Mouse (Mus musculus) kidney, postnatal 0 days (tissue): ENCODE measurements at regions not wholly inside any gene's neighbourhood (a gene's known extent, or its start where the extent isn't known, plus 50 kb on each side); places are given as distances from the start of the nearest gene placed in this dataset.

Experiments
- ATAC-seq: fragments of 200-750 bp; cut with Nextera tagmentation; replicated peaks from 2 replicates; pipeline ENCODE4 v1.8.0; 2017; ENCODE audit warnings: low read depth, moderate number of reproducible peaks, moderate TSS enrichment, moderate library complexity; ENCODE audit not compliant: low FRiP score
- DNase-seq: peaks from one replicate; pipeline ENCODE4 v3.0.0-alpha.2; 2016; ENCODE audit warnings: low spot score
- H3K27ac ChIP-seq: fragments of 300-500 bp; sonication (generic); 2 replicates; pipeline ENCODE4 v1.5.1; 2014; ENCODE audit warnings: mild to moderate bottlenecking
- H3K27me3 ChIP-seq: fragments of 300-500 bp; sonication (generic); 2 replicates; pipeline ENCODE4 v1.6.1; 2014; ENCODE audit warnings: low read length, mixed read lengths; ENCODE audit not compliant: insufficient read depth
- H3K36me3 ChIP-seq: fragments of 300-500 bp; sonication (generic); 2 replicates; pipeline ENCODE4 v1.6.1; 2014; ENCODE audit warnings: low read length, mixed read lengths; ENCODE audit not compliant: insufficient read depth
- H3K4me1 ChIP-seq: fragments of 300-500 bp; sonication (generic); replicated peaks from 2 replicates; pipeline ENCODE4 v1.6.1; 2014; ENCODE audit warnings: antibody characterized with exemption, low read length, mixed read lengths; ENCODE audit not compliant: insufficient read depth
- H3K4me2 ChIP-seq: fragments of 300-500 bp; sonication (generic); 2 replicates; pipeline ENCODE4 v1.6.1; 2014; ENCODE audit warnings: mild to moderate bottlenecking, low read length, moderate library complexity, mixed read lengths
- H3K4me3 ChIP-seq: fragments of 300-500 bp; sonication (generic); replicated peaks from 2 replicates; pipeline ENCODE4 v1.5.1; 2014; ENCODE audit warnings: low read depth, low read length
- H3K9ac ChIP-seq: fragments of 300-500 bp; sonication (generic); 2 replicates; pipeline ENCODE4 v1.6.1; 2014; ENCODE audit warnings: low read depth, low read length
- H3K9me3 ChIP-seq: fragments of 300-500 bp; sonication (generic); replicated peaks from 2 replicates; pipeline ENCODE4 v1.6.1; 2016; ENCODE audit warnings: low read length, inconsistent platforms, mixed read lengths
- CTCF ChIP-seq: IDR thresholded peaks from 2 replicates; pipeline ENCODE4 v1.5.1; 2016; ENCODE audit warnings: antibody characterized with exemption, low read depth, mild to moderate bottlenecking, moderate library complexity
- WGBS: fragments of 180-500 bp; shearing (Covaris S2); extraction: QIAGEN DNeasy Blood & Tissue Kit; methylation state at CpG from one replicate; pipeline ENCODE4 v1.1.7; 2014; 5-methylcytosine and 5-hydroxymethylcytosine counted together

DNA sequence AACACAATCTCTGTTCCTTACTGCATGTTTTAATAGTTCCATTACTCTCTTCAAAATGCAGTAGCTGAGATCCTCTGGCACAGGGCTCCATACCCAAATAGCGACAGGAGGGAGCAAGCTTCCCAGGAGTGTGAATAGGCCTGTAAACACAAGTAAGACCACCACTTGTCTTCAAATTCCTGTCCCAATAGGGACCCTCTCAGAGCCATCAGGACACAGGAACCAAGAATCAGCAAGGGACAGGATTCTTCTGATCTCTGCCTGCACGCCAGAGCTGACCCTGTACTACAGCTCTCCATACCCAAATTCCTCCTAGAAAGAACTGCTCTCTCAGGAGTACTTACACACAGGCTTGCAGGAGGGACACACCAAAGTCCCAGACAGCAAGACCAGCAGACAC, 200.9 kb upstream of the Creb1 start:
- TF ChIP-seq CTCF: no peak
- Histone ChIP-seq H3K27ac (no peak overlapping the region), H3K9me3 (no peaks in the 10 kb centered on the region), H3K4me2 (no peak overlapping the region), H3K27me3 (no peaks in the 10 kb centered on the region), H3K4me3 (no peak overlapping the region), H3K4me1 (no peaks in the 10 kb centered on the region), H3K9ac (no peak overlapping the region), H3K36me3 (no peaks in the 10 kb centered on the region)
- DNase-seq (no peak), ATAC-seq (no peak)
- WGBS: 80% methylated on average over 2 of the region's 2 CpGs

DNA sequence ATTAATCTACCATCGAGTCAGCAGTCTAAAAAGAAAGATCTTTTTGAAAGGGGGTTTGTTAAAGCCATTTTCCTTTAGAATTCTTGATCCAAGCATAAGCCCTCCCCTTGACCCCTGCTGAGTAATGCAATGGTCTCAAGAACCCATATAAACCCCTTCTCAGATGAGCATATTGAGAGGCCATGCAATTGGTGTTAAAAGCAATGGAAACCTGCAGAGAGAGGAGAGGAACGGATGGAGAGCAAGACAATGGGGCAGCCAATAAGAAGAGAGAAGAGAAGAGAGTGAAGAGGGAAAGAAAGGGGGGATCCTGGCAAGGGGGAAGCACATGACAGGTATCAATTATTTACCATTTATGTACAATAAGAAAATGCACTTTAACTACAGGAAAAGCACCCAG, 201.7 kb upstream of the Creb1 start:
- no peaks in the 10 kb centered on the region for H3K27me3 ChIP-seq
- H3K27ac ChIP-seq: no peak overlapping the region
- no peaks in the 10 kb centered on the region for H3K4me1 ChIP-seq
- no peak overlapping the region for H3K4me3 ChIP-seq
- H3K4me2 ChIP-seq: no peak overlapping the region
- DNase-seq (no peak), ATAC-seq (no peak)
- no peak for TF ChIP-seq CTCF
- H3K9me3 ChIP-seq: no peaks in the 10 kb centered on the region
- 65% methylated on average over 2 of the region's 2 CpGs for WGBS
- H3K36me3 ChIP-seq: no peaks in the 10 kb centered on the region
- no peak overlapping the region for H3K9ac ChIP-seq

DNA sequence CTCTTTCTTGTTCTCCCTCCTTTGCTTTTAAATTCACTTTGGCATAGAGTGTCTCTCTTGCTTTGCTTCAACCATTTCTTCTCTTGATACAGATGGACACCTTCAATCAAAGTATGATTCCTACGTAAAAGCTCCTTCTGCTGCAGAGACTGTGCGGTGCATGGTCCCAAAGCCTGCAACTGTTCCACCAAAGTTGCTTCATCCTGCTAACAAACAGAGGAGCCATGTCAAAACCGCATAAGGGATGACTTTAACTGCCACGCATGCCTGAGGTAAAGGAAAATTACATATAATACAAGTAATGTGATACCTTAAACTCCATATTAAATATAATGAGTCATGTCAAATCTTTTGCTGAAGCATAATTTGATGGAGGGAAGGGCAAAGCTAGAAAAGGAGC, 200.1 kb upstream of the Klf7 start:
- TF ChIP-seq CTCF: no peak
- no peak overlapping the region for H3K27ac ChIP-seq
- 93% methylated on average over 4 of the region's 4 CpGs for WGBS
- no peaks in the 10 kb centered on the region for H3K27me3 ChIP-seq
- ATAC-seq (no peak), DNase-seq (no peak)
- no peak overlapping the region for H3K4me2 ChIP-seq
- no peak overlapping the region for H3K4me3 ChIP-seq
- no peak overlapping the region for H3K9ac ChIP-seq
- no peaks in the 10 kb centered on the region for H3K36me3 ChIP-seq
- H3K9me3 ChIP-seq: no peaks in the 10 kb centered on the region
- H3K4me1 ChIP-seq: no peaks in the 10 kb centered on the region

DNA sequence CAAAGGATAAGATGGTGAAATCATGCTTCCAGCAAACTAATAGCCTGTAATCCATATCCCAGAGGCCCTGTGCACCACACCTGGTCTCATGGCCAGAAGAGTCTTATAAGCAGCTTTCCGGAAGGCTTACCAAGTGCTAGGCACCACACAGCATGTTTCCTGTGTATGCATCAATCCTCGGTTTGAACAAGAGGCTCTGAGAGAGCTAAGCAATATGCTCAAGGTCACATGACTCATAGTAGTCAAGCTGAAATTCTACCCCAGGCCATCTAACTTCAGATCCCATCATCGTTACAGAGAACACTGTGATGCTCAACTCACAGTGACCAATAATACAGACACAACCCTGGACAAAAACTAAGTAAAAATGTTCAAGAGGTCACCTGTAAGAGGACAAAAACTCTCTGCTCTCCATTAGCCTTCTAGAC, 197.1 kb upstream of the Klf7 start:
- Histone ChIP-seq H3K4me1 (no peaks in the 10 kb centered on the region), H3K27ac (no peak overlapping the region), H3K4me2 (no peak overlapping the region), H3K27me3 (no peaks in the 10 kb centered on the region), H3K4me3 (no peak overlapping the region), H3K9me3 (no peaks in the 10 kb centered on the region), H3K36me3 (no peaks in the 10 kb centered on the region), H3K9ac (no peak overlapping the region)
- 66% methylated on average over 3 of the region's 3 CpGs for WGBS
- DNase-seq (no peak), ATAC-seq (no peak)
- no peak for TF ChIP-seq CTCF

DNA sequence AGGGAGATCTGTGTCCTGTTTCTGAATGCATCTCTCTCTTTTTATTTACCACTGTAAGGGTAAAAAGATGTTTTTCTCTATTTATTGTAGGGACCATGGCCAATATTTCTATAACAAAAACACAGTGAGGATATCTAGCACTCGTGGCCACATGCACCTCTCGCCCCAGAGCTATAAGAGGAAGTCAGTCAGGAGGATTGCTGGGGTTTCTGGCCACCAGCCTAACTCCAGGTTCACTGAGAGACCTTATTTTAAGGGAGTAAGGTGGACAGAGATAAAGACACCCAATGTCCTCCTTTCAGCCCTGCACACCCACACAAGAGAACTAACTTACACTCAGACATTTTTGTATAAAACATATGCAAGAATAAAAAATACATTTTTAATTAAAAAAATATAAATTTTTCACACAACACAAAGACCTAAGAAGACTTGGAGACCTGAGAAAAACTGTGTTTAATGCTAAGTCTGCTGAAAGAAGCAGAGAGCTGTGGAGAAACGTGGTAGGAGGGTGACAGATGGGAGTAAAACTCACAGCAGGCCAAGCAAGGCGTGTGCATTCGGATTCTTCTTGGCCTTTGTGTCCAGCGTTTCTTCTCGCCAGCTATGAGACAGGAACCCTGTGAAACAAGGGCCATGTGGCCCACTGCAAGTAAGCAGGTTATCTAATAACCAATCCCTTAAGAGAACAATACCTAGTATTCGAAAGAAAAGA, 196.5 kb upstream of the Klf7 start:
- no peaks in the 10 kb centered on the region for H3K27me3 ChIP-seq
- H3K9me3 ChIP-seq: no peaks in the 10 kb centered on the region
- no peak overlapping the region for H3K9ac ChIP-seq
- H3K27ac ChIP-seq: no peak overlapping the region
- no peak overlapping the region for H3K4me2 ChIP-seq
- DNase-seq (no peak), ATAC-seq (no peak)
- no peak for TF ChIP-seq CTCF
- no peak overlapping the region for H3K4me3 ChIP-seq
- 79% methylated on average over 8 of the region's 8 CpGs for WGBS
- H3K4me1 ChIP-seq: no peaks in the 10 kb centered on the region
- H3K36me3 ChIP-seq: no peaks in the 10 kb centered on the region

DNA sequence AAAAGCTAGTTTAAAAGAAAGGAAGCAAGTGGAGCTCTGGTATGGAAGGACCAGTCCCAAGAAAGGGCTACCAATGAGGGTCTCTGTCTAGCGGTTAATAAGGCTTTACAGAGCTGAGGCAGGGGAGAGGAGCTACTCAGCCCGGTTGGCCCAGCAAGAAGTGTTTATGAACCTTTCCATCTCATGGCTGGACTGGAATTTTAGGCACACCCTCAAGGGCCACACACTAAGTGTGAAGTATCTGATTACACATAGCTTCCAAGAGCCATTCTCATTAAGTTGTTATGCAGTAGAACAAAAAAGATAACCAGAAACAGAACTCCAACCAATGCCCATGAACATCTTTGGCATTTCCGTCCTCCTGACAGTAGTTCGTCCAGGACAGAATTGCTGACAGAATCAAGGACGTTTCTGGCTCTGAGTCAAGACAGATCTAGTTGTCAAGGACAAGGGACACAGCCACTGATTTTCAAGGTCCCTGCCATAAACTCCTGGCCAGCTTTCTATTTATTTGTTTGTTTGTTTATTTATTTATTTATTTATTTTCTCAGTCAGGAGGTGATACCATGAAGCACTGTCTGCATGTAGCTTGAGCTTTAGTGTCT, 195.1 kb upstream of the Klf7 start:
- H3K9me3 ChIP-seq: no peaks in the 10 kb centered on the region
- WGBS: 70% methylated on average over 5 of the region's 5 CpGs
- no peak overlapping the region for H3K9ac ChIP-seq
- DNase-seq (no peak), ATAC-seq (no peak)
- H3K4me3 ChIP-seq: no peak overlapping the region
- TF ChIP-seq CTCF: no peak
- no peaks in the 10 kb centered on the region for H3K4me1 ChIP-seq
- no peak overlapping the region for H3K27ac ChIP-seq
- H3K36me3 ChIP-seq: no peaks in the 10 kb centered on the region
- H3K27me3 ChIP-seq: no peaks in the 10 kb centered on the region
- no peak overlapping the region for H3K4me2 ChIP-seq

DNA sequence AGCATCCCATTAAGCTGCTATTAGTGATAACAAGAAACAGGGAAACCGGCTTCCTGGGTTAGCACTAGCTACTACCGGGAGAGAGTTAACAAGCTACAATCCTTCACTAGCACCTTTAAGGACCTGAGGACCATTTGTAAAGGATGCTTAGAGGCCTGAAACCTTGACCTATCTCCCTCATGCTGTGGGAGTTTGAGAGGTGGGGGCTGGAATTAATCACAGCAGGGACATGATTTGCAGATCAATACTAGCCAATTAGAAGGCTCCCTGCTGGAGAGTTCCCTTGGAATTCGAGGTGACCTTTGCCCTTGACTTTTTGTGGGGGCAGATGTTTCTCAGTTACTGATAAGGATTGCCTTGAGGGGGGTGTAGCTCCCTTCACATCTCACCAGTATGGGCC, 189.3 kb upstream of the Klf7 start:
- H3K9me3 ChIP-seq: no peaks in the 10 kb centered on the region
- no peaks in the 10 kb centered on the region for H3K27me3 ChIP-seq
- ATAC-seq (no peak), DNase-seq (no peak)
- TF ChIP-seq CTCF: no peak
- no peaks in the 10 kb centered on the region for H3K36me3 ChIP-seq
- H3K4me2 ChIP-seq: no peak overlapping the region
- H3K4me1 ChIP-seq: no peaks in the 10 kb centered on the region
- no peak overlapping the region for H3K9ac ChIP-seq
- 43% methylated on average over 3 of the region's 3 CpGs for WGBS
- no peak overlapping the region for H3K27ac ChIP-seq
- H3K4me3 ChIP-seq: no peak overlapping the region
